In genomic region chr10:52353184-52353583, GRCm38 (mm10) we compare ENCODE assay signal across 15 mouse cellular contexts. TPM values are rescaled to one million over a fixed set of nuclear protein-coding genes. Genes with fewer than 3 reads are reported as not detected.
A peak's percentile ranks its signal among the peaks of the same experiment; 100 is the strongest.
DNase-seq lines count a peak whose midpoint lies in the region.
"Had no signal": no experiment of that assay in that cellular context is flagged by ENCODE, and none has a peak within 500 bp of the region (broad histone marks: within the 10 kb centered on the region; RNA-seq: fewer than 3 reads in every experiment).

No protein-coding gene starts in this region.

- intact Hi-C loops in left cerebral cortex, postnatal 4 days (cut with DNase I): no loop called here

- peak; percentile 75 for DNase-seq in heart, adult 11 months
- DNase-seq in heart, adult 8-10 months (ENCODE audit: low spot score): no peak
- peak; percentile 10 for DNase-seq in left cerebral cortex, postnatal 4 days
- no peak for DNase-seq in left cerebral cortex, adult 11 months (ENCODE audit: low spot score)
- DNase-seq in retina, embryonic 14.5 days (ENCODE audit: low spot score): peak; percentile 8
- DNase-seq in retina, postnatal 1 day: no peak
- DNase-seq in mesoderm, embryonic 11.5 days (ENCODE audit: low read depth, low spot score): peak; percentile 6
- no peak for DNase-seq in frontal cortex, postnatal 36 days (ENCODE audit: low spot score in 2 of 2)
- DNase-seq: adrenal gland, postnatal 10 days; cerebellum, postnatal 10 days; gastrocnemius, postnatal 14 days; heart, postnatal 4 days; layer of hippocampus, postnatal 36 days had no signal

RNA-seq across cellular contexts. Expression of gene Gm26741, which starts 5.4 kb away (rescaled TPM):
- total RNA-seq in heart, adult 8-10 months (2022): not detected
- total RNA-seq in left cerebral cortex, postnatal 4 days (2021): not detected
- total RNA-seq: adrenal gland, postnatal 10 days; CH12.LX; gastrocnemius, postnatal 14 days; heart, postnatal 4 days; layer of hippocampus, postnatal 36 days; megakaryocyte progenitor cell, adult 5-6 weeks had no signal

RNA-seq across cellular contexts. Expression of gene Gopc, which starts 28.7 kb away (rescaled TPM):
- 10 to 100 TPM; 10.8 to 12.2 (median 11.1) TPM for total RNA-seq in heart, adult 8-10 months (2022)
- total RNA-seq in left cerebral cortex, postnatal 4 days (2021): 10 to 100 TPM; 46.3 to 49.7 TPM

RNA-seq across cellular contexts. Expression of gene Nepn, which starts 35.6 kb away (rescaled TPM):
- under 1 TPM; 0.28 to 0.80 (median 0.49) TPM for total RNA-seq in heart, adult 8-10 months (2022)
- not detected for total RNA-seq in left cerebral cortex, postnatal 4 days (2021)
- total RNA-seq: CH12.LX; gastrocnemius, postnatal 14 days; layer of hippocampus, postnatal 36 days; megakaryocyte progenitor cell, adult 5-6 weeks had no signal

Comparison
In these comparisons a context has a peak if more than half of its experiments do, and no peak if none do; other contexts are left out.
1. DNase-seq: peak in heart, adult 11 months (single experiment), left cerebral cortex, postnatal 4 days (single experiment), retina, embryonic 14.5 days (single experiment) and mesoderm, embryonic 11.5 days (single experiment); none in heart, adult 8-10 months (single experiment), left cerebral cortex, adult 11 months (single experiment), retina, postnatal 1 day (single experiment) and frontal cortex, postnatal 36 days (0 of 2).